Mouse (Mus musculus): Measurements from ENCODE around the gene BC030867. TPM values are rescaled to one million over a fixed set of nuclear protein-coding genes. Genes with fewer than 3 reads are reported as not detected.
A peak's percentile ranks its signal among the peaks of the same experiment; 100 is the strongest.

Gene BC030867
- total RNA-seq (2021), result 1 to 10 TPM; 1.3 to 1.5 TPM

DNA sequence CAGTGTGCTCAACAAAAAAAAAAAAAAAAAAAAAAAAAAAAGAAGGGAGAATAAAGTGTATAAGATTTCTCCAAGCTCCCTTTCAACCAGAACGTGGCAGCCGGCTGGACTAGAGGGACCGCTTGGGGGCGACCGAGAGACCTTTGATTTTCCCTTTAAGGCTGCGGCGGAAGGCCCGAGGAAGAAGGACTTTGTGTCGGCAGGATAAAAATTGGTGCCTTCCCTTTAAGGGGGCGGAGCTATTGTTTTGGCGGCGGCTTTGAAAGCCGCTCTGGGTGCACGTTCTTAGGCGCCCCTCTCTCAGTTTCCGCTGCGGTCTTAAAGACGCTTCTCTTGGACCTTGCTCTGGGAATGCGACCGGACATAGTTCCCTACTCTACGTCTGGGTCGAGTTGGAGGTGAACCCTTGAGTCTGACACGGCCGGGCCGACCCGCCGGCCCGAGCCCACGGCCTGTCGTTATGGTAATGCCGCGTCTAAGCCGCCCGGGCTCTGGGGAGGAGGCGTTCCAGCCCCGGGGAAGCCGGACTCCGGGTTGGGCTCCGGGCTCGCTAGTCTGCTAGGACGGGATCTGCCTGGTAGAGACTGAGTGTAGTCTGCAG, at the start of gene BC030867:
TSS of gene BC030867 (plus strand) at position 253 of the 601 bp plus-strand sequence.
- peak; percentile 90 to 99 for DNase-seq (ENCODE audit: extremely low spot score in 1 of 2, low spot score in 1 of 2)

DNA sequence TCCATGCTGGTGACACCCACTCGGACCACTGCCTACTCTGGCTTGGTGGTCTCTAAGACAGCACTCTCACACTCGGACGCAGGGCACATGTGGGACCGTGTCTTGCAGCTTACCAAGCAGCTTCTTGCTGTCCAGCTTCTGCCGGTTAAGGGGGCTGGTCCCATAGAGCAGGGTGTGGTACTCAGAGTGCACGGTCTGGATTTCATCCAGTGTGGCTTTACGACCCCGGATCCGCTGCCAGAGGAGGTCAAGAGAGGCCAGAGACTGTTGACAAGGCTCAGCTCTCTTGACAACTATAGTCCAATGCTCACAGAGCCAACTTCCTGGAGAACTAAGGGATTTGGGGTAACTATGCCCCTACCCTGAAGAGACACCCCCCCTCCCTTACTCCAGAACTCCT, 48.8 kb upstream of the BC030867 start:
- DNase-seq (ENCODE audit: extremely low spot score in 1 of 2, low spot score in 1 of 2), result no peak

DNA sequence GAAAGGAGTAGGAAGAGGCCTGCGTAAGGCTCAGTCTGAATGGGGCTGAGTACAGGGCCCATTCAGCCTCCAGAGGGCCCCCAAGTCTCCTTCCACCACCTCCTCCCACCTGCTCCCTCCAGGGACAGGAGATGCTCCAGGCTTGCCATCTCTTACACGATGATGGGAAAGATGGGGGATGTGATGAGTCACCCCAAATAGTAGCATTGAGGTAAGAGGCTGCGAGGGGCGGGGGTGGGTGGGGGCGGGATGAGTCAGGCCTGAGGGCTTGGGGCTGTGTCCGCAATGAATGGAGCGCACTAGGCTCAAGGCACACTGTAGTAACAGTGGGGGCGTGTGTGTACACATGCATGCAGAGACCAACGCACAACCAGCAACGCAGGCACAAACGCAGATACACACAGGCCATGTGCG, 47.3 kb upstream of the BC030867 start:
- no peak for DNase-seq (ENCODE audit: extremely low spot score in 1 of 2, low spot score in 1 of 2)

DNA sequence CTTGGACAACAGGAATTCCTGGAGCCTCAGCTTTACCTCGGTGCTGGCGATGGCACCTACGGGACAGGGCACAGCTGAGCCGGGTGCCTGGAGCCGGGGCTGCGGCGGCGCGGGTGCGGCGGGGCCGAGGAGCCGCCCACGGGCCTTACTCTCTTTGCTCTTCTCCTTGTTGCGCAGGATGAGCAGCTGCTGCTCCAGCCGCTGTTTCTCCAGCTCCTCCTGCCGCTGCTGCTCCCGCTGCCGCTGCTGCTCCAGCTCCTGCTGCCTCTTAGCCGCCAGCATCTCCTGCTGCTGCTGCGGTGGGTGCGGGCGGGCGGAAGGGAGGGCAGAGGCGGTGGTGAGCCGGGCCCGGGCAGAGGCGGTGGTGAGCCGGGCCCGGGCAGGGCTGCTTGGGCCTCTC, 42.2 kb upstream of the BC030867 start:
- no peak for DNase-seq (ENCODE audit: extremely low spot score in 1 of 2, low spot score in 1 of 2)

- DNase-seq (ENCODE audit: extremely low spot score in 1 of 2, low spot score in 1 of 2), result no peak
Observed at GRCm38 (mm10) chr11:102207825-102208777, 40.6 kb upstream of the BC030867 start.

- DNase-seq (ENCODE audit: extremely low spot score in 1 of 2, low spot score in 1 of 2), result no peak
Observed at GRCm38 (mm10) chr11:102208846-102209245, 39.8 kb upstream of the BC030867 start.

- no peak for DNase-seq (ENCODE audit: extremely low spot score in 1 of 2, low spot score in 1 of 2)
Observed at GRCm38 (mm10) chr11:102209742-102210141, 38.9 kb upstream of the BC030867 start.

- DNase-seq (ENCODE audit: extremely low spot score in 1 of 2, low spot score in 1 of 2), result no peak
Observed at GRCm38 (mm10) chr11:102210185-102210584, 38.5 kb upstream of the BC030867 start.

- no peak for DNase-seq (ENCODE audit: extremely low spot score in 1 of 2, low spot score in 1 of 2)
Observed at GRCm38 (mm10) chr11:102211011-102211410, 37.7 kb upstream of the BC030867 start.

- peak in 1 of 2 experiments; percentile 7 for DNase-seq (ENCODE audit: extremely low spot score in 1 of 2, low spot score in 1 of 2)
Observed at GRCm38 (mm10) chr11:102211936-102212341, 36.7 kb upstream of the BC030867 start.

- DNase-seq (ENCODE audit: extremely low spot score in 1 of 2, low spot score in 1 of 2), result peak in 1 of 2 experiments; percentile 7
Observed at GRCm38 (mm10) chr11:102214430-102215156, 34.1 kb upstream of the BC030867 start.

- DNase-seq (ENCODE audit: extremely low spot score in 1 of 2, low spot score in 1 of 2), result no peak
Observed at GRCm38 (mm10) chr11:102215511-102215910, 33.2 kb upstream of the BC030867 start.

GRCm38 (mm10) chr11:102216056-102216885, 32.4 kb upstream of the BC030867 start:
- peak in 1 of 2 experiments; percentile 6 for DNase-seq (ENCODE audit: extremely low spot score in 1 of 2, low spot score in 1 of 2)

DNA sequence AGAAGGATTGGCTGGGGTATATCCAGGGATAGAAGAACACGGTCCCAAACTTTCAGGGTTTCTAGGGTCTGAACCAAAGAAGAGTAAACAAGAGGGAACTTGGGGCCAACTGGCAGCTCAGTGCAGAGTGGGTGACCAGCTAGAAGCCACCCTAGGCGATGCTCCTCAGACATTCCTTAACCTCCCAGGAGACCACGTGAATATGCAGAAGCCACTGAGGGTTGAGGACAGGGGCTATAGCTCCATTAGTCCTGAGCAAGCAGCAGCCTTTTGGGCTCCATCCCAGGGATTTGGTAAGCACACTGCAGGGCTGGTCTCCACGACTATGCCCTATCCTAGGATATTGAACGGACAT, 31.8 kb upstream of the BC030867 start:
- DNase-seq (ENCODE audit: extremely low spot score in 1 of 2, low spot score in 1 of 2), result peak in 1 of 2 experiments; percentile 17

GRCm38 (mm10) chr11:102217396-102217795, 31.3 kb upstream of the BC030867 start:
- peak in 1 of 2 experiments; percentile 7 for DNase-seq (ENCODE audit: extremely low spot score in 1 of 2, low spot score in 1 of 2)

- peak in 1 of 2 experiments; percentile 7 for DNase-seq (ENCODE audit: extremely low spot score in 1 of 2, low spot score in 1 of 2)
Observed at GRCm38 (mm10) chr11:102217876-102218430, 30.7 kb upstream of the BC030867 start.

DNA sequence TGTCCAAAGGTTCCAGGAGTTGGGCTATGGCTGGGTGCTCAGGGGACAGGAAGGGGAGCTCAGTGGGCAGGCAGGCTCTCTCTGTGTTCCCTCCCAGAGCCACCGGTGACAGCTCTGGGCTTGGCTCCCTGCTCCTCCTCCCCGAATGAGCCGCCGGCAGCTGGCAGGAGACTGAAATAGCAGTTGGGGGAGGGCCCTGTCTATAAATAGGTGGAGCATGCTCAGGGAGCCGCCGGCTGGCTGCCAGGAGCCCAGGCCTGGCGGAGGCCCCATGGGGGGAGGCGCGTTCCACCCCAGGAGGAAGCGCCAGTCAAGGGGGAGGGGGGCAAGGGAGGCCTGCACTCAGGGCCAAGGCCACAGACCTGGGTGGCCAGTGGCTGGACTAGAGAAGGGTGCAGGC, 29.9 kb upstream of the BC030867 start:
- DNase-seq (ENCODE audit: extremely low spot score in 1 of 2, low spot score in 1 of 2), result peak; percentile 83 to 86

DNA sequence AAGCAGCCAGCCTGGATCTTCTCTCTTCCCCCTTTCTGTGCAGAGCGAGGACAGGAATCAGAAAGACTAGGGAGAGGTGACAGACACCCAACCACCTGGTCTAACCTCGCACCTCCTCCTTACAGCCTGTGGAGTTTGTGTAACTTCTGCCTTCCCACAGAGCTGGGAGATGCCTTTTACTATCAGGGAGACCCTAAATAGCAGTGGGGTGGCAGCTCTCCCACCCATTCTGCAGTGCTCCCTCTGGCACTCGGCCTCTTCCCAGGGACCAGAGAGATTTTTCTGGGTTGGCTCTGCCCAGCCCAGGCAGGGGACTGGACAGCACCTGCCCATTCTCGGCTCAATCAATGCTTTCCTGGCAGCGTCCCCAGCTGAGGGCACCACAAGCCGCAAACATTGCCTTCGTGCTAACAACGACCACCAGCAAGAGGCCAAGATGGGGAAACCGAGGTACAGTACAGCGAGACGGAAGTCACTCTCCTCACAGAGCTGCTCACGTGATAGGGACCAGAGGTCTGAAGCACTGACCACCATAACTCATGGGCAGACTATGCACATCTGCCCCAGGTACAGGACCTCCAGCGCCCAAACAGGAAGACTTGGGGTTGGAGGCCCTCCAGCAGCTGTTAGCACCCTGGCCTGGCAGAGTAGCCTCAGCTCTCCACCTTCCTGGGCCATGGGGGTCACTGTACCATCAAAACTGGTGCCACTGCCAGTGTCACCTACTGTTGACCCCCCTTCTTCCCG, 29.3 kb upstream of the BC030867 start:
- no peak for DNase-seq (ENCODE audit: extremely low spot score in 1 of 2, low spot score in 1 of 2)

DNA sequence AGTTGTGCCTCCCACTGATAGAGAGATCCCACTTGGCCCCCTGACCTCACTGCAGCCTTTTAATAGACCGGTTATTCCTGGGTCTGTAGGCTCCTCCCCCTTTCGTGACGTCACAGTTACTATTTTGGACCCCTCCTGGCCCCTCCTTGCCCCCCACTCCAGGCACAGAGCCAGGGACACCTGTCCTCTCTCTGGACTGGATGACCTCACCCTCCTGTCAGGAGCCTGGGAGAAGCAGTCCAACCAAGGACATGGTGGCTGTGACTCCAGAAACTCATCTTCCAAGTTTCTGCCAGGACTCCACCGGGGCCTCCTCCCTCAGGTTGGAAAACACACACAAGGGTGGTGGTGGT, 28.7 kb upstream of the BC030867 start:
- peak in 1 of 2 experiments; percentile 12 for DNase-seq (ENCODE audit: extremely low spot score in 1 of 2, low spot score in 1 of 2)

All from layer of hippocampus, postnatal 25 days (tissue).